Mouse (Mus musculus): ENCODE data around the gene Tecpr1. TPM values are rescaled to one million over a fixed set of nuclear protein-coding genes. Genes with fewer than 3 reads are reported as not detected.

The Tecpr1 gene
- polyA plus RNA-seq, 1 experiment from 2014 or later = 121 TPM

DNA sequence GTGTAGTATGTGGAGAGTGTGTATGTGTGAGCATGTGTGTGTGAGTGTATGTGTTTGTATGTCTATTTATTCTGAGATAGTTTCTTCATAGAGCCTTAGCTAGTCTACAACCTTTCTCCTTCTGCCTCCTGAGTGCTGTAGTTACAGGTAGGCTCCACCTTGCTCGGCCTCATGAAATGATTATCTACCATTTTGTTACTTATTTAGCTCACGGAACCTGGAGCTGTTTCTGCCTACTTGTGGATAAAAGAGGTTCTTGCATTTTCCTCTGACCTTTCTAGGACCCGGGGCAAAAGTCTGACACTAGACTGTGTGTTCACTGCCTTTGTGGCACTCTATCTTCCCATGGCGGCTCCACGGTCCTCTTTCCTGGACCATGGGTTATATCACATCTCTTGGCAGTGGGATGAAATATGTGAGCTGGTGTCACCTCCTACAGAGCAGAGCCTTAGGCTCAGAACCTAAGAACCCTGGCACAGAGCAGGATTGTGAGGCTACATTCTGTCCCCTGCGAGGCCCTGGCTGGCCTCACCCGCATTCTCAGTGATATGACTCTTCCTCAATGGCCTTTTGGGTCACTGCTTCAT lies 20.6 kb upstream of the Tecpr1 start, which contains the start of gene Bri3:
Gene Bri3, plus strand, starts transcription at position 537 of the 587 bp plus-strand sequence.
- Histone ChIP-seq H3K4me3 (ENCODE audit: inconsistent target) (no peak within 1 kb of the TSS), H3K36me3 (ENCODE audit: inconsistent target) (peaks cover 15% of the 10 kb centered on the region), H3K27ac (no peak within 1 kb of the TSS), H3K79me2 (ENCODE audit: inconsistent target) (peaks cover 35% of the 10 kb centered on the region; the same call in 1 of the 2 replicates)
- 94% methylated on average over 7 of the region's 7 CpGs for WGBS (ENCODE audit: missing documents)

DNA sequence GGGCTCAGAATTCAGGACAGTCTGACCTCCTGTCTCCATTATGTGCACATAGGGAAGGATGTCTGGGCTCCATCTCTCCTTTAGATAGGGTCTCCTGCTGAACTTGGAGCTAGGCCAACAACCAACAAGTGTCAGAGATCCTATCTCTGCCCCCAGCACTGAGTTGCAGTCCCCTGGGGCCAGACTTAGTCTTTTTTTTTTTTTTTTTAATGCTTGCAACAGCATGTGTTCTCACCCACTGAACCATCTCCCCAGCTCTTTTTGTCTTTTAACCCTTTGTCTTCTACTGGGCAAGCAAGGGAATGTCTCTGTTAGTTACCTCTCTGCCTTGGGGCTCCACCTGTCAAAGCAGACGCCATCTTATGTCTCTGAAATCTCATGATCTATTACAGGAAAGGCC lies 15.6 kb upstream of the Tecpr1 start:
- H3K79me2 ChIP-seq (ENCODE audit: inconsistent target) = no peaks in the 10 kb centered on the region; the same call in 1 of the 2 replicates
- H3K4me3 ChIP-seq (ENCODE audit: inconsistent target) = no peak overlapping the region
- WGBS (ENCODE audit: missing documents) = 100% methylated on average over 1 of the region's 1 CpGs
- H3K27ac ChIP-seq = no peak overlapping the region
- peaks cover 15% of the 10 kb centered on the region for H3K36me3 ChIP-seq (ENCODE audit: inconsistent target)

DNA sequence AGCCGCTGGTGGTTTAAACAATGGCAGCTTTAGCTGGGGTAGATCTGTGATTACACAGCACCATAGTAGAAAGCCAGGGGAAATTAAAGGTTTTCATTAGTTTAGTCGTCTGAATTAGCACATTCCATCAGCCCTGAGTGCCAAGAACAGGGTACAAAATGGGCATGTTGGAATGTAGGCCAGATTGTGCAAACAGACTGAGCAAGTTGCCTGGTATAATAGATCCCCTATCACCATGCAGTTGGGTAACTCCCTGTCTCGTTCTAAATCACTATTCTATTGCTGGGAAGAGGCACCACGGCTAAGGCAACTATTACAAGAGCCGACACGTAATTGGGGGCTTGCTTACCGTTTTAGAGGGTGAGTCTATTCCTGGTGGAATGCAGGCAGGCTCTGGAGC lies 11.3 kb upstream of the Tecpr1 start:
- no peaks in the 10 kb centered on the region for H3K79me2 ChIP-seq (ENCODE audit: inconsistent target)
- 93% methylated on average over 7 of the region's 7 CpGs for WGBS (ENCODE audit: missing documents)

DNA sequence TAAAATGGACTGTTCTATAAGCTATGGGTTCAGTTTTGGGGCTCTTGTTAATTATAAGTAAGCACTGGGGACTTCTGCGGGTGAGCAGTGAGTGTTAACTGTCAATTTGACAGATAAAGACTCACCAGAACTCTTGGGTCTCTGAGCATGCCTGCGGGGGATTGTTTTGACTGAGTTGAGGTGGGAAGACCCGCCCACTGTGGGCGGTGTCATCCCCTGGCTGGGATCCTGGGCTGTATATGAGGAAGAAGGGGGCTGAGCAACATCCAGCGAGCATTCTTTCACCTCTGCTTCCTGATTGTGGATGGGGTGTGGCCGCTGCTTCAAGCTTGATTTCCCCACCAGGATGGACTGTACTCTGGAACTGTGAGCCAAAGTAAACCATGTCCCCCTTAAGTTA lies 10.8 kb upstream of the Tecpr1 start:
- Histone ChIP-seq H3K4me3 (ENCODE audit: inconsistent target) (no peak overlapping the region), H3K79me2 (ENCODE audit: inconsistent target) (no peaks in the 10 kb centered on the region), H3K36me3 (ENCODE audit: inconsistent target) (no peaks in the 10 kb centered on the region), H3K27ac (no peak overlapping the region)
- 78% methylated on average over 5 of the region's 6 CpGs for WGBS (ENCODE audit: missing documents)

More for the DNA sequence above, 11.3 kb upstream of the Tecpr1 start:
- H3K4me3 ChIP-seq (ENCODE audit: inconsistent target) = no peak overlapping the region
- H3K27ac ChIP-seq = no peak overlapping the region
- no peaks in the 10 kb centered on the region for H3K36me3 ChIP-seq (ENCODE audit: inconsistent target)

DNA sequence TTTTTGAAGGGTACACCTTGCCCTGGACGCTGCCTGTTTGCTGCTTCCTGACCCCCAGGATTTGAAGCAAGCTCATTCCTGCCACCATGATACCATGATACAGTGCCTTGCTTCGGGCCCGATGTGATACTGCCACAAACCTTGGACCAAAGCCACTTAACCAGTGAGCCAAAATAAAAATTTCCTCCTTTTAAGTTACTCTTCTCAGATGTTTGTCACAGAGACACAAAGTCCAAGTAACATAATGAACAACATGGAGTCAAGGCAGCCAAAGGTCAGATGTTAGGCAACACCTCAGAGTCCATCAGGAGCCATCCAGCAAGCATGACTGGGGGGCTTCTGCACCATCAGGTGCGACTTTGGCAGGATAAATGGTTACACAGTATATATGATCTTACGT lies 9.1 kb upstream of the Tecpr1 start:
- Histone ChIP-seq H3K27ac (no peak overlapping the region), H3K36me3 (ENCODE audit: inconsistent target) (no peaks in the 10 kb centered on the region), H3K4me3 (ENCODE audit: inconsistent target) (no peak overlapping the region), H3K79me2 (ENCODE audit: inconsistent target) (no peaks in the 10 kb centered on the region)
- WGBS (ENCODE audit: missing documents) = 83% methylated on average over 5 of the region's 5 CpGs

DNA sequence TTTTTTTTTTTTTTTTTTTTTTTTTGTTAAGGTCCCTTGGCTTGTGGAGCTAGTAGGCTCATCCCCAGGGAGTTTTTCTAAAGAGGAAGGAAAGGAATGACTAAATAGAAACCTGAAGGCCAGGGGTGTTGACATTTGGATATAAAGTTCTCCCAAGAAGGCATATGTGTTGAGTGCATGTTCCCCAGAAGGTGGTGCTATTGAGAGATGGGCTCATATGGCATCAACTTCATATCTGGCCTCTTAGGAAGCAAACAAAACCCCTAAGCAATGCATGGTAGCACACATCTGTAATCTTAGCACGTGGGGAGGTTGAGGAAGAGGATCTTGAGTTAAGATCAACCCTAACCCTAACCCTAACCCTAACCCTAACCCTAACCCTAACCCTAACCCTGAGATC lies 8.0 kb upstream of the Tecpr1 start:
- 70% methylated on average over 1 of the region's 1 CpGs for WGBS (ENCODE audit: missing documents)
- Histone ChIP-seq H3K36me3 (ENCODE audit: inconsistent target) (no peaks in the 10 kb centered on the region), H3K4me3 (ENCODE audit: inconsistent target) (no peak overlapping the region), H3K27ac (no peak overlapping the region), H3K79me2 (ENCODE audit: inconsistent target) (no peaks in the 10 kb centered on the region)

DNA sequence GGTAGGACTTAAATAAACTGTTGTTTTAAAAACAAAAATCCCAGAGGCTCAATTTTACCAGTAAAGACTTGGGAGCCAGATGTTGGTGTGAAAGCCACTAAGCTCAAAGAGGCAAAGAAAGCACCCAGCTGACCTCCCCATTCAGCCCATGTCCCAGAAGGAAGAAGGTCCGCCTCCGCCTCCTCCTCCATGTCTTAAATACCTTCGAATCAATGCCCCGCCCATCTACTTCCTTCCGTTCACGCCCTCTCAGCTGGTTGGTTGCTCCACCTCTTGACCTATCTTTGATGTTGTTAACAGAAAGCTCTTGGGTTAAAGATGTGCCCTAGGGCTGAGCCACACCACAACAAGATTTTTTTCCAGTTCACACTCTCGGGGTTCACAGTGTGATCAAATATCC lies 6.8 kb upstream of the Tecpr1 start:
- H3K36me3 ChIP-seq (ENCODE audit: inconsistent target) = no peaks in the 10 kb centered on the region
- WGBS (ENCODE audit: missing documents) = 91% methylated on average over 7 of the region's 7 CpGs
- H3K27ac ChIP-seq = no peak overlapping the region
- peaks cover under 1% of the 10 kb centered on the region; the same call in 1 of the 2 replicates for H3K79me2 ChIP-seq (ENCODE audit: inconsistent target)
- H3K4me3 ChIP-seq (ENCODE audit: inconsistent target) = no peak overlapping the region

DNA sequence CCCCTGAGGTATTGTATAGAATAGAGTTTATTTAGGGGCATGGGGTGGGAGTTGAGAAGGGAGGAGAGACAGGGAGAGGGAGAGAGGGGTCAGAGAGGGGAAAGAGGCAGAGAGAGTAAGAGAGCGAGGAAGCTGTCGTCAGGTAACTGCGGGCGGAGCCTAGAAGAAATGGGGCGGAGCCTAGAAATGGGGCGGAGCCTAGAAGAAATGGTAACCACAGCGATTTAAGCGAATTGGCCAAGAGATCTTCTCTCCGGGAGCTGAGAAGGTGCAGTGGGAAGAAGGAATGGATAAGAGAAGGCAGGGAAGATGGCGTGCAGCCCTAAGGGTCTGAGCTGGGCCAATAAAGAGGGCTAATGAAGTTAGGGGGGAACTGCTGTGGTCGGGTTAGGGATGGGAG lies 2.8 kb upstream of the Tecpr1 start:
- WGBS (ENCODE audit: missing documents) = 62% methylated on average over 11 of the region's 11 CpGs
- no peak overlapping the region for H3K4me3 ChIP-seq (ENCODE audit: inconsistent target)
- no peak overlapping the region for H3K27ac ChIP-seq
- peaks cover 39% of the 10 kb centered on the region for H3K79me2 ChIP-seq (ENCODE audit: inconsistent target)
- H3K36me3 ChIP-seq (ENCODE audit: inconsistent target) = no peaks in the 10 kb centered on the region

DNA sequence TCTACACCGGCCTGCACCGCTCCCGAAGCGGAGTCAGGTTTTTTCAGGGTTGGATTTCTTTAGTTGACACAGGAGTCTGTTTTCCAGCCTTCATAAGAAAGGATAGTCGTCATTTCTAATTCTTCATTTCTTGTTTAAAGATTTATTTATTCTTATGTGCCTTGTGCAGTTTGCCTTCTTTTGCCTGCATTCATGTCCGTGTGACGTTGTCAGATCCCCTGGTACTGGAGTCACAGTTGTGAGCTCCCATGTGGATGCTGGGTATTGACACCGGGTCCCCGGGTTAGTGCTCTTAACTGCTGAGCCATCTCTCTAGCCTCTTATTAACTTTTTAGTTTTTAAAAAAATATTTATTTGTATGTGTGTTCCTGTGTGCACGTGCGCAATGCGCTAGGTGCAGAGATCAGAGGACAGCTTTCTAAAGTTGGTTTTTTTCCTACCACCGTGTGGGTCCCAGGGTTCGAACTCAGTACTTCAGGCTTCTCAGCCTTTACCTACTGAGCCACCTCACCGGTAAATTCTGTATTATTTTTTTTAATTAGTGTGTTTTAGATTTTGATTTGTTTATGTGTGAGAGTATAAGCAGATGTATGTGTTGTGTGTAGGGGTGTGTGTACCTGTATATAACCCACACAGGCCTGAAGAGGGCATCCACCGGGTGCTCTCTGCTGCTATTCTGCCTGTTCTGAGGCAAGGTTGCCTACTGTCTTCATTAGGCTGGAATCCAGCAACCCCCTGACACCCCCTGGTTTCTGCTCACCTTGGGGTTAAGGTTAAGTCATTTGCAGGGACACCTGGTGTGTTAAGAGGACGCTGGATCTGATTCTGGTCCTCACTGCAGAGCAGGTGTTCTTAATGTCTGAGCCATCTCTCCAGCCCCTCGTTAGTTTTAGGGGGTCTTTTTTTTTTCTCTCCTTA lies 743 bp upstream of the Tecpr1 start:
- Histone ChIP-seq H3K27ac (peak overlapping the region; percentile 97), H3K4me3 (ENCODE audit: inconsistent target) (peak overlapping the region; percentile 95), H3K79me2 (ENCODE audit: inconsistent target) (peaks cover 59% of the 10 kb centered on the region), H3K36me3 (ENCODE audit: inconsistent target) (peaks cover 5% of the 10 kb centered on the region; the same call in 1 of the 2 replicates)
- WGBS (ENCODE audit: missing documents) = 30% methylated on average over 18 of the region's 18 CpGs

DNA sequence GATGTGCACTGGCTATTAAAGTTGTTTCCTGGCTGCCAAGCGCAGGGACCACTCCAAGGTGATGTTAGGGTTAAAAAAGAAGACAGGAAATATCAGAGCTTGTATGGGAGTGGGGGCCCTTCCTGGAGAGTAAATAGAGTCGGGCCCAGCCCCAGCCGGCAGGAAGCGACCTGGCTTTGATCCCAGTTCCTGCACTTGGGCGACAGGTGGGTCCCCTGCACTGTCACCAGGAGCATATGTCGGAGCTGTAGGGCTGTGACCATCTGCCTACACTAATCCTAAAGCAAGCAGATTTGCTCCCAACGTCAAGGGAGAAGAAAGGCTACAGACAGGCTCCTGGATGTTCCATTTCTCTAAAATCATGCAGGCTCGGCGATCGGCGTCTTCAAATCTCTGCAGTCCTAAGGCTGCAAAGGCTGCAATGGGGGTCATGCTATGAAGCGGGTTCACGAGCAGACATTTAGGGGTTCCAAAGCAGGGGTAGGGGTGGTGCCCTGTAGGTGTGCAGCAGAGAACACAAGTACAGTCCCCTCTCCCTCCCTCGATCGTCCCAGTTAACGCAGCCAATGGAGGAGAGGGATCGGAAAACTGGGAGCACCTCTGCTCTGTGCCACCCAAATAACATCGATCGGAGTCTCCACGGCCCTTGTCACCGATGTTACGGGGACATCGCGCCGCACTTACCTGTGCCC lies 458 bp downstream of the Tecpr1 start:
- WGBS (ENCODE audit: missing documents) = under 1% methylated on average over 25 of the region's 25 CpGs
- peaks cover 15% of the 10 kb centered on the region; the same call in 1 of the 2 replicates for H3K36me3 ChIP-seq (ENCODE audit: inconsistent target)
- H3K27ac ChIP-seq = peak overlapping the region; percentile 97
- H3K4me3 ChIP-seq (ENCODE audit: inconsistent target) = peak overlapping the region; percentile 95
- peaks cover 71% of the 10 kb centered on the region for H3K79me2 ChIP-seq (ENCODE audit: inconsistent target)

DNA sequence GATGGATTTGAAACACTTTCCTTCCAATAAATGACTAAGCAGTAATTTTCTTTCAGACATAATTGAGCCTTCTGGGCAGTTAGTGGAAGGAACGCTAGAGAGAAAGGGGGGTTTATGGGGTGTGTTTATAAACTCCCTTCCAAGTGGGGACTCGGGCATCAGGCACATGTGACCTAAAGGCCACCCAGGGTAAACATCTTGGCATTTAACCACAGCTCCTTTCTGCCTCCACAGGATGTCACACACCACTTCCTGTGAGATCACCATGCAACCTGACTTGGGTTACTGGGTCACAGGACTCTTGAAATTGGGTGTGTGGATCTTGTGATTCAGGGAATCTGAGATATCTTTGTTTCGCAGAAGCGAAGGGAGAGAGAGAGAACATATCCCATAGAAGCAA lies 2.1 kb downstream of the Tecpr1 start:
- WGBS (ENCODE audit: missing documents) = 12% methylated on average over 3 of the region's 4 CpGs
- Histone ChIP-seq H3K79me2 (ENCODE audit: inconsistent target) (peaks cover 83% of the 10 kb centered on the region), H3K36me3 (ENCODE audit: inconsistent target) (peaks cover 30% of the 10 kb centered on the region), H3K27ac (peak overlapping the region; percentile 97), H3K4me3 (ENCODE audit: inconsistent target) (peak overlapping the region; percentile 95)

DNA sequence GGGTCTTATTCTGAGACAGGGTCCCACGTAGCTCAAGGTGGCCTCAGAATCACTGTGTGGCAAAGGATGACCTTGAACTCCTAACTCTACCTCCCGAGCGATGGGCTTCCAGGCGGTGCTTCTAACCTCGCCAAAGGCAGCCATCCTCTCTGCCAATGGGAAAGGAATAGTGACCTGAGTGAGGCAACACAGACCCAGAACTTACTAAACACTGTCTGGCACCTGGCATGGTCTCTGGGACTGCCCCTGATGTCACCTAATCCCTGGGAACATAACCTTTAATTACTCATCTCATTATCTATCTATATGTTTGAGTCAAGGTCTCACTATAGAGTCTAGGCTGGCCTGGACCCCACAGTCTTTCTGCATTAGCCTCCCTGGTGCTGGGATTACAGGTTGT lies 3.5 kb downstream of the Tecpr1 start:
- H3K79me2 ChIP-seq (ENCODE audit: inconsistent target) = peaks cover 80% of the 10 kb centered on the region
- H3K36me3 ChIP-seq (ENCODE audit: inconsistent target) = peaks cover 43% of the 10 kb centered on the region
- H3K4me3 ChIP-seq (ENCODE audit: inconsistent target) = no peak overlapping the region; the same call in 1 of the 2 replicates
- peak overlapping the region; percentile 97 for H3K27ac ChIP-seq
- WGBS (ENCODE audit: missing documents) = 100% methylated on average over 1 of the region's 5 CpGs

DNA sequence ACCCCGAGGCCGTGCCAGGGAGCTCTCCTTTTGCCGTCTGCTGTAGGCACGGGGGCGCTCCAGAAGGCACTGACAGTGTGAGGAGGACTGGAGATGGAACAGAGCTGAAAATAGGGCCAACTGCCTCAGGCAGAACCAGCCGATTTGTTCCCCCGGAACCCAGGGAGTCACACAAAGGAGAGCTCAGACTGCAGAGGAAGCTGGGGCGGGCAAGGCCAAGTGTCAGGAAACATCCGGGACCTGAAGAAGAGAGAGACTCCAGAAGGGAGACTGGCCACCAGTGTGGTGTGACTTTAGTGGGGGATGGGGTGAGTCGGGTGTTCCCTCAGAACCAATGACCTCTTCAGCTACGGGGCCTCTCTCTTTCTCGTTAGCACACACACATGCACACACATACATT lies 4.1 kb downstream of the Tecpr1 start:
- whole genome bisulfite sequencing (ENCODE audit: missing documents) = 80% methylated on average over 12 of the region's 12 CpGs
- peaks cover 75% of the 10 kb centered on the region for H3K79me2 ChIP-seq (ENCODE audit: inconsistent target)
- H3K36me3 ChIP-seq (ENCODE audit: inconsistent target) = peaks cover 49% of the 10 kb centered on the region
- H3K4me3 ChIP-seq (ENCODE audit: inconsistent target) = no peak overlapping the region
- H3K27ac ChIP-seq = peak overlapping the region; percentile 97

DNA sequence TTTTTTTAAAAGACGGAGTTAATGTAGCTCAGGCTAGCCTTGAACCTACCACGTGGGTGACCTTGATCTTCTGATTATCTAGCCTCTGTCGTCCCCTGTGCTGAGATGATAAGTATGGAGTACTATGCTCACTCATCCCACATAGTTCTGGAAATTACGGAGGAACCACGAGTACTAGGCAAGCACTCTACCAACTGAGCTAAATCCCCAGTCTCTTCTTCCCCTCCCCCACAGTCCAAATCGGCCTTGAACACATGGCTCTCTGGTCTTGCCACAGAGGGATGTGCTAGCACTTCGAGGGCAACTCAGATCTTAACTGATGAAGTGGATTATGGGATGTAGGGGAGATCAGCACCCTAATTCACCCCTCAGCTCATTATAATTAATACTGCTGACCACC lies 5.4 kb downstream of the Tecpr1 start:
- H3K27ac ChIP-seq = no peak overlapping the region
- H3K4me3 ChIP-seq (ENCODE audit: inconsistent target) = no peak overlapping the region
- peaks cover 61% of the 10 kb centered on the region for H3K36me3 ChIP-seq (ENCODE audit: inconsistent target)
- 95% methylated on average over 5 of the region's 7 CpGs for WGBS (ENCODE audit: missing documents)
- peaks cover 70% of the 10 kb centered on the region for H3K79me2 ChIP-seq (ENCODE audit: inconsistent target)
